Mouse (Mus musculus): ENCODE results near the gene Btnl9. TPM values are rescaled to one million over a fixed set of nuclear protein-coding genes. Genes with fewer than 3 reads are reported as not detected.
"Not testable (repeated sequence)": the region's sequence is repeated elsewhere in the genome, so short reads cannot be mapped to it uniquely, and the experiment has no call there.

The Btnl9 gene
- polyA plus RNA-seq, 1 experiment from 2014 or later: not detected

GRCm38 (mm10) chr11:49203771-49204497 lies 17.0 kb upstream of the Btnl9 start:
- H3K27me3 ChIP-seq (replicated peaks; ENCODE audit: control insufficient read depth, insufficient read depth, low read length): no peaks in the 10 kb centered on the region
- under 1% methylated on average over 24 of the region's 24 CpGs for whole genome bisulfite sequencing
- H3K9me3 ChIP-seq (replicated peaks; ENCODE audit: control insufficient read depth, low read length): no peaks in the 10 kb centered on the region
- peak; percentile 73 for ATAC-seq
- DNase-seq (ENCODE audit: low spot score): peak; percentile 66
- peaks cover 6% of the 10 kb centered on the region; the same call in 1 of the 2 replicates for H3K36me3 ChIP-seq (ENCODE audit: control insufficient read depth, insufficient read depth, low read length)
- peak overlapping the region; percentile 67 for H3K4me2 ChIP-seq (ENCODE audit: low read length)
- peak overlapping the region; percentile 98 for H3K27ac ChIP-seq (ENCODE audit: low read depth, low read length)
- peaks cover 5% of the 10 kb centered on the region for H3K4me1 ChIP-seq (ENCODE audit: control insufficient read depth, insufficient read depth, low read length)
- H3K4me3 ChIP-seq (ENCODE audit: low read depth, low read length): peak overlapping the region; percentile 94
- peak overlapping the region; percentile 98 for H3K9ac ChIP-seq (ENCODE audit: low read length)

DNA sequence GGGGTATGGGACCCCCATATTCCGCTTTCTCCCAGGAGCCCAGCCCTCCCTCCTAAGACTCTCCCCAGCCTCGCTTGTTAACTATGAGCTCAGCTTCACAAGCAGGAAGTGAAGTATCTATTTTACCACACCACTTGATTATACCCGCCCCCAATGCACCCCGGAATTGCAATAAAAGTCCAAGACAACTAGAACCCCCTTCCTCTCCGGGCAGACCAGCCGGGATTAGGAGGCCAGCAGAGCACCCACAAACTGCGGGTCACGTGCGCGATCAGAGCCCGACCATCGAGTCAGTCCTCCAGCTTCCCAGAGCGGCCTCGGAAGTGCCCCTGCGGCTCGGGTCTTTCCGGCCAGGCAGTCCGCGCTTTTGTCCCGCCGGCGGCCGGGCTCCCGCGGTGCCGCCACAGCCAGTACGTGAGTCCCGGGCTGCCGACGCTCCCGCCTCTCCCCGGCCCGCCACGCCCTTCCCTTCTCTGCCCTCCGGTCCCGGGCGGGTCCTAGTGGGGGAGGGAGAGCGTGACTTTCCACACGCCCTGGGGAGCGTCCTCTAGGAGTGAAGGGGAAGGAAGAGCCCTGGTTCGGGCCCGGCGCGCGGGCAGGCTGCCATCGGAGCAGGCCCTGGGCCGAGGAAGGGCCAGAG lies 16.3 kb upstream of the Btnl9 start, which contains the start of gene Zfp62:
Zfp62 (plus strand) TSS at position 164 of the 640 bp plus-strand sequence.
- no peaks in the 10 kb centered on the region for H3K27me3 ChIP-seq (replicated peaks; ENCODE audit: control insufficient read depth, insufficient read depth, low read length)
- peak within 1 kb of the TSS; percentile 98 for H3K27ac ChIP-seq (ENCODE audit: low read depth, low read length)
- H3K9me3 ChIP-seq (replicated peaks; ENCODE audit: control insufficient read depth, low read length): no peaks in the 10 kb centered on the region
- peaks cover 5% of the 10 kb centered on the region for H3K4me1 ChIP-seq (ENCODE audit: control insufficient read depth, insufficient read depth, low read length)
- WGBS: under 1% methylated on average over 42 of the region's 47 CpGs
- H3K4me3 ChIP-seq (ENCODE audit: low read depth, low read length): peak within 1 kb of the TSS; percentile 94
- DNase-seq (ENCODE audit: low spot score) (peak; percentile 95), ATAC-seq (peak; percentile 92)
- peak within 1 kb of the TSS; percentile 67 for H3K4me2 ChIP-seq (ENCODE audit: low read length)
- peak within 1 kb of the TSS; percentile 98 for H3K9ac ChIP-seq (ENCODE audit: low read length)
- peaks cover 6% of the 10 kb centered on the region; the same call in 1 of the 2 replicates for H3K36me3 ChIP-seq (ENCODE audit: control insufficient read depth, insufficient read depth, low read length)

GRCm38 (mm10) chr11:49202523-49203061 lies 15.6 kb upstream of the Btnl9 start:
- H3K9ac ChIP-seq (ENCODE audit: low read length): peak overlapping the region; percentile 98
- H3K4me1 ChIP-seq (ENCODE audit: control insufficient read depth, insufficient read depth, low read length): peaks cover 5% of the 10 kb centered on the region
- peak overlapping the region; percentile 67 for H3K4me2 ChIP-seq (ENCODE audit: low read length)
- WGBS: 1% methylated on average over 10 of the region's 10 CpGs
- H3K4me3 ChIP-seq (ENCODE audit: low read depth, low read length): peak overlapping the region; percentile 94
- DNase-seq (ENCODE audit: low spot score): no peak
- H3K27ac ChIP-seq (ENCODE audit: low read depth, low read length): peak overlapping the region; percentile 98
- H3K36me3 ChIP-seq (ENCODE audit: control insufficient read depth, insufficient read depth, low read length): peaks cover 6% of the 10 kb centered on the region; the same call in 1 of the 2 replicates
- no peaks in the 10 kb centered on the region for H3K27me3 ChIP-seq (replicated peaks; ENCODE audit: control insufficient read depth, insufficient read depth, low read length)
- ATAC-seq: peak; percentile 13
- H3K9me3 ChIP-seq (replicated peaks; ENCODE audit: control insufficient read depth, low read length): no peaks in the 10 kb centered on the region

- H3K4me2 ChIP-seq (ENCODE audit: low read length): peak overlapping the region; percentile 67
- peaks cover 5% of the 10 kb centered on the region for H3K4me1 ChIP-seq (ENCODE audit: control insufficient read depth, insufficient read depth, low read length)
- 60% methylated on average over 2 of the region's 2 CpGs for WGBS
- H3K9me3 ChIP-seq (replicated peaks; ENCODE audit: control insufficient read depth, low read length): no peaks in the 10 kb centered on the region
- no peak for ATAC-seq
- H3K36me3 ChIP-seq (ENCODE audit: control insufficient read depth, insufficient read depth, low read length): peaks cover 6% of the 10 kb centered on the region; the same call in 1 of the 2 replicates
- H3K4me3 ChIP-seq (ENCODE audit: low read depth, low read length): peak overlapping the region; percentile 94
- DNase-seq (ENCODE audit: low spot score): no peak
- H3K9ac ChIP-seq (ENCODE audit: low read length): peak overlapping the region; percentile 98
- H3K27me3 ChIP-seq (replicated peaks; ENCODE audit: control insufficient read depth, insufficient read depth, low read length): no peaks in the 10 kb centered on the region
- H3K27ac ChIP-seq (ENCODE audit: low read depth, low read length): no peak overlapping the region
These were observed 15.1 kb upstream of the Btnl9 start for GRCm38 (mm10) chr11:49202071-49202470.

DNA sequence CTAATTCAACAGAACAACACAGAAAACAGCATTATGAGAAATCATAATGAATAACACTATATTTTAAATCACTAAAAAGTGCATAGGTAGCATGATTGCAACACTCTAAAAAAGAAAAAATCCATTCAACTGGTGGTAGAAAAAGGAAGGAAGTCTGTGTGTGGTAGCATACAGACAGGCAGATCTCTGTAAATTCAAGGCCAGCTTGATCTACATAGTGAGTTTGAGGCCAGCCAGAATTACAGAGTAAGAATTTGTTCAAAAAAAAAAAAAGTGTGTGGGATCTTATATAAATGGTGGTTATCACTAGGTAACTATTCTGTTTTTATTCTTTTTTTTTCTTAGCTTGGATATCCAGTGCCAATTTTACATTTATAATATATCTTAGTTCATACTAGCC lies 14.2 kb upstream of the Btnl9 start:
- Histone ChIP-seq H3K9ac (ENCODE audit: low read length) (no peak overlapping the region), H3K36me3 (ENCODE audit: control insufficient read depth, insufficient read depth, low read length) (no peaks in the 10 kb centered on the region), H3K4me3 (ENCODE audit: low read depth, low read length) (no peak overlapping the region), H3K27me3 (replicated peaks; ENCODE audit: control insufficient read depth, insufficient read depth, low read length) (no peaks in the 10 kb centered on the region), H3K4me2 (ENCODE audit: low read length) (no peak overlapping the region), H3K9me3 (replicated peaks; ENCODE audit: control insufficient read depth, low read length) (no peaks in the 10 kb centered on the region), H3K27ac (ENCODE audit: low read depth, low read length) (no peak overlapping the region), H3K4me1 (ENCODE audit: control insufficient read depth, insufficient read depth, low read length) (peaks cover 5% of the 10 kb centered on the region)
- ATAC-seq (no peak), DNase-seq (ENCODE audit: low spot score) (no peak)

DNA sequence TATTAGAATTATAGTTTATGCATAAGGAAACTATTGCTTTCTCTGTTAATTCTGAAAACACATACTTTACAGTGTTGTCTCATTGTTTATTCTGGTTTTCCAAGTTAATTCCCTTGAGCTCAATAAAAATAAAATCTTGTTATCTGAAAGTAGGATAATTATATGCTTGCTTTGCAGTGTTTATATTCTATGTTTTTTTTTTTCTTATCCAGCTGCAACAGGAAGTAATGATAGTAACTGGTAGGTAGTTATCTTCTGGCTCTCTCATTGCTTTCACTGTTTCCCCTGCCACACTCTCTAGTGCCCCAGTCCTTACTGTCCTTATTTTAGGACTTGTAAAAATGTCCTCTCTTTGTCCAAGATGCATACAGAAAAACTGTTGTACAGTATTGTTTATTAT lies 13.7 kb upstream of the Btnl9 start:
- H3K4me3 ChIP-seq (ENCODE audit: low read depth, low read length): no peak overlapping the region
- H3K9me3 ChIP-seq (replicated peaks; ENCODE audit: control insufficient read depth, low read length): no peaks in the 10 kb centered on the region
- peaks cover 5% of the 10 kb centered on the region for H3K4me1 ChIP-seq (ENCODE audit: control insufficient read depth, insufficient read depth, low read length)
- ATAC-seq: no peak
- no peak for DNase-seq (ENCODE audit: low spot score)
- H3K4me2 ChIP-seq (ENCODE audit: low read length): no peak overlapping the region
- H3K9ac ChIP-seq (ENCODE audit: low read length): no peak overlapping the region
- H3K27ac ChIP-seq (ENCODE audit: low read depth, low read length): no peak overlapping the region
- no peaks in the 10 kb centered on the region for H3K36me3 ChIP-seq (ENCODE audit: control insufficient read depth, insufficient read depth, low read length)
- no peaks in the 10 kb centered on the region for H3K27me3 ChIP-seq (replicated peaks; ENCODE audit: control insufficient read depth, insufficient read depth, low read length)

DNA sequence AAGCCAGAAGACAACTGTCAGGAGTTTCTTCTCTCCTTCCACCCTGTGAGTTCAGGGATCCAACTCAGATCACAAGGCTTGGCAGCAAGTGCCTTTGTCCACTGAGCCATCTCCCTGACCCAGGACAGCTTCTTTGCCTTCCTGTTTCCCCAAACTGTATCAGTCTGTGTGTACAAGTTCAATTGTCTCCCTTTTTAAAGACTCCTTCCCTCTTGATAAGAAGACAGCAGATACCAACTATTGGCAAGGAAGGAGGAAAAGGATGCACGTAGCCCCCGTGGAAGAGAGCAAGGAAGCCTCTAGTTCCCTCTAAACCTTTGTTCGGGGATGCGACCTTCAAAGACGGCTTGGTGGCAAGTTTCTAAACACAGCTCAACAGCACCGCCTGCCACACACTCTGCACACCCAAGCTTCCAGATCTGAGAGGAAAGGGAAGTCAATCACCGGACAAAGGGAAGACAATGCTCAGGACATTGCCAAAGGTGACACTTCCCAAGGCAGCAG lies 8.9 kb upstream of the Btnl9 start:
- DNase-seq (ENCODE audit: low spot score) (no peak), ATAC-seq (no peak)
- no peak overlapping the region for H3K9ac ChIP-seq (ENCODE audit: low read length)
- H3K36me3 ChIP-seq (ENCODE audit: control insufficient read depth, insufficient read depth, low read length): no peaks in the 10 kb centered on the region
- no peak overlapping the region for H3K27ac ChIP-seq (ENCODE audit: low read depth, low read length)
- H3K4me2 ChIP-seq (ENCODE audit: low read length): no peak overlapping the region
- no peaks in the 10 kb centered on the region for H3K27me3 ChIP-seq (replicated peaks; ENCODE audit: control insufficient read depth, insufficient read depth, low read length)
- no peak overlapping the region for H3K4me3 ChIP-seq (ENCODE audit: low read depth, low read length)
- no peaks in the 10 kb centered on the region for H3K9me3 ChIP-seq (replicated peaks; ENCODE audit: control insufficient read depth, low read length)
- H3K4me1 ChIP-seq (ENCODE audit: control insufficient read depth, insufficient read depth, low read length): no peaks in the 10 kb centered on the region
- 90% methylated on average over 7 of the region's 7 CpGs for WGBS

GRCm38 (mm10) chr11:49194771-49195170 lies 7.8 kb upstream of the Btnl9 start:
- not testable (repeated sequence) for H3K27ac ChIP-seq (ENCODE audit: low read depth, low read length); H3K9ac ChIP-seq (ENCODE audit: low read length); H3K4me1 ChIP-seq (ENCODE audit: control insufficient read depth, insufficient read depth, low read length); DNase-seq (ENCODE audit: low spot score); H3K4me2 ChIP-seq (ENCODE audit: low read length); H3K9me3 ChIP-seq (replicated peaks; ENCODE audit: control insufficient read depth, low read length); H3K4me3 ChIP-seq (ENCODE audit: low read depth, low read length); H3K36me3 ChIP-seq (ENCODE audit: control insufficient read depth, insufficient read depth, low read length); ATAC-seq; H3K27me3 ChIP-seq (replicated peaks; ENCODE audit: control insufficient read depth, insufficient read depth, low read length)
- WGBS: 93% methylated on average over 9 of the region's 9 CpGs

GRCm38 (mm10) chr11:49191083-49191482 lies 4.1 kb upstream of the Btnl9 start:
- no peaks in the 10 kb centered on the region for H3K27me3 ChIP-seq (replicated peaks; ENCODE audit: control insufficient read depth, insufficient read depth, low read length)
- WGBS: 62% methylated on average over 2 of the region's 2 CpGs
- no peaks in the 10 kb centered on the region for H3K4me1 ChIP-seq (ENCODE audit: control insufficient read depth, insufficient read depth, low read length)
- H3K9me3 ChIP-seq (replicated peaks; ENCODE audit: control insufficient read depth, low read length): no peaks in the 10 kb centered on the region
- H3K4me3 ChIP-seq (ENCODE audit: low read depth, low read length): no peak overlapping the region
- DNase-seq (ENCODE audit: low spot score) (no peak), ATAC-seq (no peak)
- H3K27ac ChIP-seq (ENCODE audit: low read depth, low read length): no peak overlapping the region
- no peaks in the 10 kb centered on the region for H3K36me3 ChIP-seq (ENCODE audit: control insufficient read depth, insufficient read depth, low read length)
- no peak overlapping the region for H3K9ac ChIP-seq (ENCODE audit: low read length)
- no peak overlapping the region for H3K4me2 ChIP-seq (ENCODE audit: low read length)
